Mouse (Mus musculus) C2C12 (cell line): ENCODE measurements at regions not wholly inside any gene's neighbourhood (a gene's known extent, or its start where the extent isn't known, plus 50 kb on each side); places are given as distances from the start of the nearest gene placed in this dataset.

Source experiments
- H3K27me3 ChIP-seq: one replicate; pipeline ENCODE4 v1.6.1; 2011; ENCODE audit not compliant: control insufficient read depth, insufficient read depth, insufficient read length
- H3K36me3 ChIP-seq: one replicate; pipeline ENCODE4 v1.6.1; 2011; ENCODE audit not compliant: control insufficient read depth, insufficient read depth
- H3K4me3 ChIP-seq: one replicate; pipeline ENCODE4 v1.5.1; 2011; ENCODE audit warnings: mild to moderate bottlenecking, control low read depth; ENCODE audit not compliant: poor library complexity, insufficient read depth, severe bottlenecking
- H3K79me2 ChIP-seq: one replicate; pipeline ENCODE4 v1.6.1; 2011; ENCODE audit not compliant: control insufficient read depth, insufficient read depth
- H3K79me3 ChIP-seq: one replicate; pipeline ENCODE4 v1.6.1; 2011; ENCODE audit warnings: low read depth, control low read depth
- H3ac ChIP-seq: one replicate; pipeline ENCODE3; 2011; ENCODE audit warnings: low read depth; ENCODE audit not compliant: control insufficient read depth, insufficient read length
- CEBPB ChIP-seq: IDR thresholded peaks from one replicate; pipeline ENCODE4 v1.6.1; 2011; ENCODE audit warnings: low read depth, mild to moderate bottlenecking, control low read depth, moderate library complexity
- CTCF ChIP-seq: IDR thresholded peaks from one replicate; pipeline ENCODE4 v1.5.1; 2011; ENCODE audit not compliant: control insufficient read depth, insufficient read depth, insufficient read length
- FOSL1 ChIP-seq: IDR thresholded peaks from one replicate; pipeline ENCODE4 v1.8.0; 2011; ENCODE audit warnings: mild to moderate bottlenecking, low read length; ENCODE audit not compliant: poor library complexity, insufficient read depth, severe bottlenecking
- MAX ChIP-seq: IDR thresholded peaks from one replicate; pipeline ENCODE4 v1.6.1; 2011; ENCODE audit warnings: mild to moderate bottlenecking, control low read depth
- MYOD1 ChIP-seq: IDR thresholded peaks from one replicate; pipeline ENCODE4 v1.6.1; 2011; ENCODE audit warnings: low read depth; ENCODE audit not compliant: control insufficient read depth, insufficient read length
- MYOG ChIP-seq: IDR thresholded peaks from one replicate; pipeline ENCODE4 v1.6.1; 2011; ENCODE audit not compliant: control insufficient read depth, insufficient read length; ENCODE audit errors: extremely low read depth
- USF1 ChIP-seq: IDR thresholded peaks from one replicate; pipeline ENCODE4 v1.6.1; 2011; ENCODE audit warnings: low read depth, mild to moderate bottlenecking, control low read depth, moderate library complexity

DNA sequence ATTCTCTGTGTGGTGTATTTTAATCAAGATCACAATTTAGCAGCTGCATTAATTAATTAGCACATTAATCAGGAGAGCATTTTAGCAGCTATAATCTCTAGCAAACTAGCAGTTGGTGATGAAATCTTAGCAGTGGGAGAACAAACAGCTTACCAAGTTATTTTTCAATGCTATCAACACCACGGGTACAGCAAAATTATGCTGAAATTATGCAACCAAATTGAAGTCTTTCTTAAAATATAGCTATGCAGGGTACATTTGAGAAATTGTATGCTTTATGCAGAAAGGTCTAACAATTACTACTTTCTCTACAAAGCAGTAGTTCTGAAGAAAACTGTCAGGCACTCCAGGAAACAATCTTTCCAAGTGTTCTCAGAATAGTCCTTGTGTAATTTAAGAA is 378.1 kb downstream of the Dnajb9 start:
- no peaks in the 10 kb centered on the region for H3K36me3 ChIP-seq
- TF ChIP-seq MAX, result no peak
- TF ChIP-seq MYOG, result no peak
- TF ChIP-seq CTCF, result no peak
- no peak for TF ChIP-seq CEBPB
- no peak for TF ChIP-seq FOSL1
- no peak for TF ChIP-seq USF1
- no peak for TF ChIP-seq MYOD1
- H3K4me3 ChIP-seq, result no peak overlapping the region
- H3K27me3 ChIP-seq, result no peaks in the 10 kb centered on the region
- H3ac ChIP-seq, result no peak overlapping the region
- no peaks in the 10 kb centered on the region for H3K79me3 ChIP-seq
- H3K79me2 ChIP-seq, result no peaks in the 10 kb centered on the region

DNA sequence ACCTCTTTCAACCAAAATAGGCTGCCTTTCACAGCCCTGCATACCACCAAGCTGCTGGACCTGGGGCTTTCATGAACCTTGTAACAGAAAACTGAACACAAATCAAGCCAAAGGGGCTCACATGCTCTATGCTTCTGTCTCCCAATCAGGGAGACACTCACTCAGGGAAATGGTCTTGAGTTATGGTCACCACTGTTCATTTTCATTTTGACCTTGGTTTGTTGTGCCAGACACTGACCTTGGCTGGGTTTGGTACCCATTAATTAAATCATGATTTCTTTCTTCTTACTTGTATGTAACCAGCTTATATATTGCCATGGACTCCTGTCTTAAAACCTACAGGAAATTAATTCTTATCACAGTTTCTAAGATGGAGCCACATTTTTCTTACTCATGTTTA is 381.5 kb downstream of the Dnajb9 start:
- TF ChIP-seq MYOG (no peak), USF1 (no peak)
- Histone ChIP-seq H3ac (no peak overlapping the region), H3K4me3 (no peak overlapping the region), H3K79me3 (no peaks in the 10 kb centered on the region), H3K79me2 (no peaks in the 10 kb centered on the region), H3K27me3 (no peaks in the 10 kb centered on the region), H3K36me3 (no peaks in the 10 kb centered on the region)

DNA sequence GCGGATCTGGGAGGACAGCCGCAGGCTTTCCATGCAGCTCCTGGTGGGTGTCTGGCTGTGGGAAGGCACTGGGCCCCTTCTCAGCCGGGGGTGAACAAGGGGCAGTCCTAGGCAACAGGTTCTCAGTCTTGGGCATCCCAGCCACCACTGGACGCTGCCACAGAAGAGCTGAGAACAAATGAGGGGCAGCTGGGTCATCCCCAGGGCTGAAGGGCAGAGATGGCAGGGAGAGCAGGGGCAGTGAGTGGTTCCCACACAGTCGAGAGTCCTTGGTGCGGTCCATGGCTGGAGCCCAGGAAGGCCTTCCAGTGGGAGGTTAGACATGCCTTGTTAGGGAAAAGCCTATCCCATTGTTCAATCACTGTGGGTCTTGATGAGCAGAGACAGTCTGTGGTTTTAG is 382.2 kb downstream of the Dnajb9 start:
- TF ChIP-seq MAX, result no peak
- H3K36me3 ChIP-seq, result no peaks in the 10 kb centered on the region
- H3ac ChIP-seq, result no peak overlapping the region
- H3K27me3 ChIP-seq, result no peaks in the 10 kb centered on the region
- no peak overlapping the region for H3K4me3 ChIP-seq
- H3K79me2 ChIP-seq, result no peaks in the 10 kb centered on the region
- no peaks in the 10 kb centered on the region for H3K79me3 ChIP-seq

DNA sequence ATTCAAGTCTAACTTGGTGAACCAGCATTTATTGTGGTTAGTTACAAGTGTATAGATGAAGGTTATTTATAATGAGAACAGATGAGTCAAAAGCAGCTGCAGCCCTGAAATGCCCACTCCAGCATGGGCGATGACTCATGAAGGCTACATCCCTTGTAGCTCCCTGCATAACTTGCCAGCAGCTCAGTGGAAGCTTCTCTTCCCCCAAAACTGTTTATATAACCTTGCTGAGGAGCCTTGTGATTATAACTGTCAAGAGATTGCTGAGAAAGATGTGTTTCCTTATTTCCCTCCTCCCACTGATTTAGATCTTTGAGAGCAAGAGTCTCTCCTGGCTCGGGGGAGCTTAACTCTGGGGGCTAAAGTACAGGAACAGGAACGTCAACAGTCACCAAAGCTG is 382.8 kb downstream of the Dnajb9 start:
- H3K27me3 ChIP-seq, result no peaks in the 10 kb centered on the region
- TF ChIP-seq FOSL1, result no peak
- peak; percentile 19 for TF ChIP-seq MYOD1
- H3ac ChIP-seq, result no peak overlapping the region
- no peaks in the 10 kb centered on the region for H3K79me3 ChIP-seq
- H3K36me3 ChIP-seq, result no peaks in the 10 kb centered on the region
- no peaks in the 10 kb centered on the region for H3K79me2 ChIP-seq
- H3K4me3 ChIP-seq, result no peak overlapping the region

DNA sequence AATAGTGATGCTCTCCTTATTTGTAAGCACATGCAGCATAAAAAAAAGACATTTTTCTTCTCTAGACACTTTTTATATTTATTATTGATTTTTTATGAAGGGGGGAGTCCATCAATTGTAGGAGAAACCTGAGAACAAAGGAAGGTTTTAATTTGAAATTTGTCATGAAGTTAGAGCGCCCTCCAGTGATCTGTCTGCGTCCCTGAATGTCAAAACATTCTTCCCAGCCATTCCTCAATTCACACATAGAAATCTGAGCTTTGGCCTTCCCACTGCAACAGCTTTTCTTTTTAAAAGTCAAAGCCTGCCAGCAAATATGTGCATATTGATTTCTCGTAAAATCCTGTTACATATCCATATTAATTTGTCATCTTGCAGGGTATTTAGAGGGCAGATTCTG is 396.6 kb downstream of the Dnajb9 start:
- Histone ChIP-seq H3ac (no peak overlapping the region), H3K79me2 (no peaks in the 10 kb centered on the region), H3K36me3 (no peaks in the 10 kb centered on the region), H3K27me3 (no peaks in the 10 kb centered on the region), H3K4me3 (no peak overlapping the region), H3K79me3 (no peaks in the 10 kb centered on the region)
- no peak for TF ChIP-seq CTCF
- no peak for TF ChIP-seq MAX
- no peak for TF ChIP-seq USF1
- TF ChIP-seq MYOD1, result no peak
- TF ChIP-seq FOSL1, result no peak
- TF ChIP-seq MYOG, result no peak

DNA sequence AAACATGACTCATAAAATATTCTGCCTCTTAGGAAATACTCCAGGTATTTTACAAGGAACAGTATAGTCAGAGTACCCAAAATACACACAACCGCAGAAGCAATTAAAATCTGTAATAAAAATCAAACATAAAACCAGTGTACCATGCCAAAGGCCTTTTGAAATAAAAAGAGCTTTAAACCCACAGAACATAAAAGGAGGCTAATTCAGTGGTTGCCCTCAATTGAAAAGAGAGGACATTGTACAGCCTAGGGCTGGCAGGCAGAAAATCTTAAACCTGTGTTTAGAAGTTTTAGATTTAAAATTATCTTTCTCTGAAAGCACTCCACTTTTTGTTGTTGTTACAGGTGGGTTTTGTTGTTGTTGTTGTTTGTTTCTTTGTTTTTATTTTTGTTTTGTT is 437.4 kb downstream of the Dnajb9 start:
- Histone ChIP-seq H3K4me3 (no peak overlapping the region), H3K27me3 (no peaks in the 10 kb centered on the region), H3K36me3 (no peaks in the 10 kb centered on the region), H3K79me2 (no peaks in the 10 kb centered on the region), H3ac (no peak overlapping the region), H3K79me3 (no peaks in the 10 kb centered on the region)
- TF ChIP-seq MYOD1 (no peak), CTCF (no peak), CEBPB (no peak), MYOG (no peak), USF1 (no peak), FOSL1 (no peak), MAX (no peak)

DNA sequence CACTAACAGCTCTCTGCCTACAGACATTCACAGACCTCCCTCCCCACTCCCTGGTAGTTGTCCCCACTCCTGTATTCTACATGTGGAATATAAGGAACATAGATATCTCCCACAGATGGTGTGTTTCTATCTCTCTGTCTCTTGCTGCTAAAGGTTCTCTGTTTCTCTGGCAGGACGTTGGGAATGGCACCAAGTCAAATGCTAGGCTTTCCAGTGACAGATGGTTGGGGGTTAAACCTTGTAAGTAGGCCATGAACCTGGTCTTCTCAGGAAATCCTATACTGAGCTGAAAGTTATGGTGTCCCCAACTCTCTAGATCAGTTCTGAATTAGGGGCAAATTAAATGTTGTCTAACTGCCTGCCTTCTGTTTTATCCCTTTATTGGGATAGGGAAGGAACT is 448.0 kb downstream of the Dnajb9 start:
- H3K27me3 ChIP-seq, result no peaks in the 10 kb centered on the region
- H3K4me3 ChIP-seq, result no peak overlapping the region
- H3K79me2 ChIP-seq, result no peaks in the 10 kb centered on the region
- H3ac ChIP-seq, result no peak overlapping the region
- no peaks in the 10 kb centered on the region for H3K79me3 ChIP-seq
- H3K36me3 ChIP-seq, result no peaks in the 10 kb centered on the region
- no peak for TF ChIP-seq FOSL1
- TF ChIP-seq MYOD1, result no peak
- TF ChIP-seq CEBPB, result no peak
- TF ChIP-seq USF1, result no peak
